Mouse (Mus musculus) mouse trophoblast stem cell (cell line): ENCODE measurements around the gene Dmd.

Experiments used
- in situ Hi-C, 2 experiments: fragments of 300-500 bp; cut with MseI, MboI; formaldehyde crosslinking; loops; 2 replicates in 1 of 2; 3 replicates in 1 of 2; pipeline ENCODE4 v1.15.1; 2025

Dmd gene

GRCm38 (mm10) chrX:85048141-85049110, 2099.8 kb downstream of the Dmd start:
- in situ Hi-C loops, result no loop called here

- in situ Hi-C loops, result no loop called here
Measured at GRCm38 (mm10) chrX:85049593-85049992, 2100.9 kb downstream of the Dmd start.

GRCm38 (mm10) chrX:85073602-85074001, 2124.9 kb downstream of the Dmd start:
- in situ Hi-C loops, result no loop called here

- in situ Hi-C loops, result no loop called here
Measured at GRCm38 (mm10) chrX:85076845-85077244, 2128.2 kb downstream of the Dmd start.

- in situ Hi-C loops, result no loop called here
Measured at GRCm38 (mm10) chrX:85077605-85078004, 2128.9 kb downstream of the Dmd start.

GRCm38 (mm10) chrX:85079174-85079573, 2130.5 kb downstream of the Dmd start:
- in situ Hi-C loops, result no loop called here

GRCm38 (mm10) chrX:85084237-85085153, 2135.8 kb downstream of the Dmd start:
- in situ Hi-C loops, result no loop called here

- in situ Hi-C loops, result no loop called here
Measured at GRCm38 (mm10) chrX:85089506-85089905, 2140.8 kb downstream of the Dmd start.

- in situ Hi-C loops, result no loop called here
Measured at GRCm38 (mm10) chrX:85093354-85093753, 2144.7 kb downstream of the Dmd start.

GRCm38 (mm10) chrX:85098691-85099090, 2150.0 kb downstream of the Dmd start:
- in situ Hi-C loops, result no loop called here

GRCm38 (mm10) chrX:85112418-85112817, 2163.7 kb downstream of the Dmd start:
- in situ Hi-C loops, result no loop called here

- in situ Hi-C loops, result no loop called here
Measured at GRCm38 (mm10) chrX:85132706-85133105, 2184.0 kb downstream of the Dmd start.

- in situ Hi-C loops, result no loop called here
Measured at GRCm38 (mm10) chrX:85137293-85137692, 2188.6 kb downstream of the Dmd start.

- in situ Hi-C loops, result no loop called here
Measured at GRCm38 (mm10) chrX:85171264-85171663, 2222.6 kb downstream of the Dmd start.

- in situ Hi-C loops, result no loop called here
Measured at GRCm38 (mm10) chrX:85187565-85187964, 2238.9 kb downstream of the Dmd start.

GRCm38 (mm10) chrX:85193856-85194255, 2245.2 kb downstream of the Dmd start:
- in situ Hi-C loops, result no loop called here

GRCm38 (mm10) chrX:85197688-85198087, 2249.0 kb downstream of the Dmd start:
- in situ Hi-C loops, result no loop called here

- in situ Hi-C loops, result no loop called here
Measured at GRCm38 (mm10) chrX:85199398-85199797, 2250.7 kb downstream of the Dmd start.

GRCm38 (mm10) chrX:85207001-85207400, 2258.3 kb downstream of the Dmd start:
- in situ Hi-C loops, result no loop called here

GRCm38 (mm10) chrX:85226883-85227282, 2278.2 kb downstream of the Dmd start:
- in situ Hi-C loops, result no loop called here

GRCm38 (mm10) chrX:85249379-85249778, 2300.7 kb downstream of the Dmd start, which contains the start of gene Fthl17a:
TSS of gene Fthl17a (plus strand) at chrX:85249679.
- in situ Hi-C loops, result no loop called here
